Mouse (Mus musculus) MEL (cell line): ENCODE measurements around the gene Pdgfd. TPM values are rescaled to one million over a fixed set of nuclear protein-coding genes. Genes with fewer than 3 reads are reported as not detected.

ENCODE experiments used
- DNase-seq: peaks from one replicate; pipeline ENCODE4 v3.0.0; 2011; ENCODE audit warnings: low read depth, low spot score
- H3K27ac ChIP-seq: 2 replicates; pipeline ENCODE4 v1.5.1; 2012; ENCODE audit warnings: low read depth, mild to moderate bottlenecking, control low read depth, low read length, moderate library complexity; ENCODE audit not compliant: control insufficient read depth
- H3K27me3 ChIP-seq, 2 experiments: fragments of 150-350 bp in 1 of 2; sonication (generic) in 1 of 2; 2 replicates each; pipeline ENCODE4 v1.6.1; 2012; ENCODE audit warnings: low read length in 2 of 2, mild to moderate bottlenecking in 2 of 2, improper control_type of control experiment in 1 of 2, moderate library complexity in 1 of 2; ENCODE audit not compliant: insufficient read depth in 2 of 2, control insufficient read depth in 1 of 2
- H3K36me3 ChIP-seq, 2 experiments: 2 replicates each; pipeline ENCODE4 v1.6.1; 2012 to 2014; ENCODE audit warnings: low read length in 2 of 2, improper control_type of control experiment in 1 of 2, inconsistent platforms in 1 of 2, mild to moderate bottlenecking in 1 of 2; ENCODE audit not compliant: insufficient read depth in 2 of 2, control insufficient read depth in 1 of 2
- H3K4me1 ChIP-seq, 2 experiments: fragments of 150-350 bp in 1 of 2; sonication (generic) in 1 of 2; 2 replicates each; pipeline ENCODE4 v1.6.1; 2012; ENCODE audit warnings: low read length in 2 of 2, improper control_type of control experiment in 1 of 2, mild to moderate bottlenecking in 1 of 2; ENCODE audit not compliant: insufficient read depth in 2 of 2, control insufficient read depth in 1 of 2
- H3K4me3 ChIP-seq, 2 experiments: fragments of 150-350 bp in 1 of 2; sonication (generic) in 1 of 2; 2 replicates each; pipeline ENCODE4 v1.5.1; 2012; ENCODE audit warnings: low read depth in 2 of 2, low read length in 2 of 2, mild to moderate bottlenecking in 2 of 2, moderate library complexity in 2 of 2, control low read depth in 1 of 2, improper control_type of control experiment in 1 of 2; ENCODE audit not compliant: control insufficient read depth in 1 of 2, insufficient read depth in 1 of 2
- H3K79me2 ChIP-seq: 2 replicates; pipeline ENCODE4 v1.6.1; 2012; ENCODE audit warnings: mild to moderate bottlenecking, low read length, moderate library complexity; ENCODE audit not compliant: control insufficient read depth, poor library complexity, insufficient read depth
- H3K9ac ChIP-seq: 2 replicates; pipeline ENCODE4 v1.6.1; 2012; ENCODE audit warnings: low read depth, mild to moderate bottlenecking, control low read depth, low read length, moderate library complexity; ENCODE audit not compliant: control insufficient read depth, poor library complexity, severe bottlenecking
- H3K9me3 ChIP-seq: fragments of 150-350 bp; sonication (generic); replicated peaks from 2 replicates; pipeline ENCODE4 v1.6.1; 2012; ENCODE audit warnings: mild to moderate bottlenecking, low read length, improper control_type of control experiment, moderate library complexity; ENCODE audit not compliant: insufficient read depth
- CHD1 ChIP-seq: IDR thresholded peaks from 2 replicates; pipeline ENCODE4 v1.6.1; 2012; ENCODE audit warnings: low read depth, mild to moderate bottlenecking, inconsistent platforms, low read length, improper control_type of control experiment
- CTCF ChIP-seq, 3 experiments: IDR thresholded peaks in 2 of 3; conservative IDR thresholded peaks in 1 of 3; 2 replicates each; pipeline ENCODE4 v1.5.1; 2011 to 2012; ENCODE audit warnings: low read length in 3 of 3, low read depth in 2 of 3, mild to moderate bottlenecking in 2 of 3, improper control_type of control experiment in 1 of 3, inconsistent platforms in 1 of 3, mixed read lengths in 1 of 3, moderate library complexity in 1 of 3; ENCODE audit not compliant: control insufficient read depth in 1 of 3, insufficient read depth in 1 of 3, poor library complexity in 1 of 3, severe bottlenecking in 1 of 3
- E2F4 ChIP-seq: IDR thresholded peaks from 2 replicates; pipeline ENCODE4 v1.6.1; 2011; ENCODE audit warnings: low read depth, low read length, improper control_type of control experiment, borderline replicate concordance
- ELF1 ChIP-seq: IDR thresholded peaks from 2 replicates; pipeline ENCODE4 v1.6.1; 2014; ENCODE audit warnings: low read depth, mild to moderate bottlenecking, inconsistent platforms, low read length, improper control_type of control experiment, moderate library complexity
- EP300 ChIP-seq, 2 experiments: IDR thresholded peaks; 2 replicates each; pipeline ENCODE4 v1.6.1; 2011; ENCODE audit warnings: improper control_type of control experiment in 2 of 2, low read length in 2 of 2, low read depth in 1 of 2, mild to moderate bottlenecking in 1 of 2
- ETS1 ChIP-seq: IDR thresholded peaks from 2 replicates; pipeline ENCODE4 v1.6.1; 2012; ENCODE audit warnings: low read depth, mild to moderate bottlenecking, inconsistent platforms, low read length, improper control_type of control experiment, moderate library complexity
- GABPA ChIP-seq: IDR thresholded peaks from 2 replicates; pipeline ENCODE4 v1.6.1; 2012; ENCODE audit warnings: low read depth, mild to moderate bottlenecking, inconsistent platforms, low read length, improper control_type of control experiment, moderate library complexity
- GATA1 ChIP-seq: IDR thresholded peaks from 2 replicates; pipeline ENCODE4 v1.6.1; 2011; ENCODE audit warnings: low read depth, low read length, improper control_type of control experiment
- JUND ChIP-seq: IDR thresholded peaks from 2 replicates; pipeline ENCODE4 v1.6.1; 2011; ENCODE audit warnings: low read depth, mild to moderate bottlenecking, improper control_type of control experiment, low read length
- MAX ChIP-seq: IDR thresholded peaks from 2 replicates; pipeline ENCODE4 v1.6.1; 2011; ENCODE audit warnings: low read length, improper control_type of control experiment
- MAZ ChIP-seq: IDR thresholded peaks from 2 replicates; pipeline ENCODE4 v1.6.1; 2012; ENCODE audit warnings: low read depth, mild to moderate bottlenecking, inconsistent platforms, low read length, improper control_type of control experiment
- MEF2A ChIP-seq: IDR thresholded peaks from 2 replicates; pipeline ENCODE4 v1.6.1; 2014; ENCODE audit warnings: low read depth, mild to moderate bottlenecking, inconsistent platforms, low read length, improper control_type of control experiment; ENCODE audit not compliant: poor library complexity, insufficient replicate concordance, severe bottlenecking; ENCODE audit errors: extremely low read depth
- MXI1 ChIP-seq: IDR thresholded peaks from 2 replicates; pipeline ENCODE4 v1.6.1; 2011; ENCODE audit warnings: mild to moderate bottlenecking, low read depth, low read length, improper control_type of control experiment
- POLR2AphosphoS2 ChIP-seq: IDR thresholded peaks from 2 replicates; pipeline ENCODE4 v1.6.1; 2011; ENCODE audit warnings: low read length, improper control_type of control experiment
- RAD21 ChIP-seq: IDR thresholded peaks from 2 replicates; pipeline ENCODE4 v1.6.1; 2011; ENCODE audit warnings: mild to moderate bottlenecking, low read depth, low read length, improper control_type of control experiment
- SIN3A ChIP-seq: IDR thresholded peaks from 2 replicates; pipeline ENCODE4 v1.6.1; 2012; ENCODE audit warnings: low read length, improper control_type of control experiment, inconsistent platforms
- SMC3 ChIP-seq: IDR thresholded peaks from 2 replicates; pipeline ENCODE4 v1.6.1; 2011; ENCODE audit warnings: low read depth, low read length, improper control_type of control experiment
- TAL1 ChIP-seq: IDR thresholded peaks from 2 replicates; pipeline ENCODE4 v1.6.1; 2012; ENCODE audit warnings: mild to moderate bottlenecking, inconsistent platforms, low read length, moderate library complexity, mixed read lengths
- TCF12 ChIP-seq: IDR thresholded peaks from 2 replicates; pipeline ENCODE4 v1.6.1; 2014; ENCODE audit warnings: low read depth, mild to moderate bottlenecking, inconsistent platforms, low read length, improper control_type of control experiment, moderate library complexity
- USF1 ChIP-seq: IDR thresholded peaks from 2 replicates; pipeline ENCODE4 v1.6.1; 2014; ENCODE audit warnings: low read depth, mild to moderate bottlenecking, inconsistent platforms, low read length, improper control_type of control experiment, moderate library complexity
- USF2 ChIP-seq, 2 experiments: IDR thresholded peaks; 2 replicates each; pipeline ENCODE4 v1.6.1; 2011 to 2012; ENCODE audit warnings: improper control_type of control experiment in 2 of 2, low read length in 2 of 2, borderline replicate concordance in 1 of 2, inconsistent platforms in 1 of 2, low read depth in 1 of 2, mild to moderate bottlenecking in 1 of 2; ENCODE audit not compliant: insufficient read depth in 1 of 2
- ZKSCAN1 ChIP-seq: IDR thresholded peaks from 2 replicates; pipeline ENCODE4 v1.6.1; 2012; ENCODE audit warnings: low read depth, mild to moderate bottlenecking, inconsistent platforms, low read length, improper control_type of control experiment, moderate library complexity
- polyA plus RNA-seq, 2 experiments: library from polyadenylated mRNA; stranded (reverse) in 1 of 2; unstranded in 1 of 2; fragments of >175 nt in 1 of 2; fragments of >200 nt in 1 of 2; gene quantifications; 2 replicates each; pipeline versions ENCODE4 v1.2.1 to v1.2.4; 2012; ENCODE audit warnings: low replicate concordance in 2 of 2, low read depth in 1 of 2; ENCODE audit not compliant: insufficient read length in 2 of 2, insufficient read depth in 1 of 2, missing spikeins in 1 of 2
- total RNA-seq: library from RNA; depleted of rRNA; stranded (reverse); fragments of 300-350 nt; gene quantifications from 2 replicates; pipeline ENCODE4 v1.2.3, GENCODE M21; 2012

Pdgfd gene
- total and polyA plus RNA-seq, 3 experiments, result not detected

- H3K4me3 ChIP-seq, result no peak overlapping the region
- H3K27ac ChIP-seq, result no peak overlapping the region
- no peak overlapping the region for H3K9ac ChIP-seq
- H3K36me3 ChIP-seq, result peaks cover 0 to 3% of the 10 kb centered on the region in 2 experiments; a peak in 2 of 4 replicates
- peak; percentile 14 for DNase-seq
- H3K27me3 ChIP-seq, result no peaks in the 10 kb centered on the region
- no peaks in the 10 kb centered on the region for H3K79me2 ChIP-seq
- H3K9me3 ChIP-seq, result no peaks in the 10 kb centered on the region
- 0 out of 2 replicates have a peak, but pooled peaks have one; percentile 10 for TF ChIP-seq ETS1
- TF ChIP-seq TCF12, result peak; percentile 73; the same call in 1 of the 2 replicates
- peak; percentile 45 to 65; a peak in 2 of 4 replicates for TF ChIP-seq EP300 (IDR thresholded peaks at IDR 0.05; ENCODE audit: low read depth in 1 of 2, low read length in 2 of 2)
- TF ChIP-seq MEF2A, result no peak
- no peak for TF ChIP-seq USF1
- TF ChIP-seq SIN3A, result no peak
- TF ChIP-seq CTCF (IDR thresholded peaks at IDR 0.05 in 2 of 3, conservative IDR thresholded peaks at IDR 0.05 in 1 of 3; ENCODE audit: control insufficient read depth in 1 of 3, insufficient read depth in 1 of 3, low read depth in 2 of 3, low read length in 3 of 3, poor library complexity in 1 of 3, severe bottlenecking in 1 of 3), result no peak
- 0 out of 2 replicates have a peak, but pooled peaks have one; percentile 19 for TF ChIP-seq GATA1
- no peaks in the 10 kb centered on the region; a peak in 2 of 4 replicates for H3K4me1 ChIP-seq
Observed at GRCm38 (mm10) chr9:6182307-6182923, 14.0 kb downstream of the Pdgfd start.

- DNase-seq, result no peak
- Histone ChIP-seq H3K9ac (no peak overlapping the region), H3K36me3 (peaks cover 0 to 6% of the 10 kb centered on the region in 2 experiments; a peak in 2 of 4 replicates), H3K9me3 (no peaks in the 10 kb centered on the region), H3K27ac (no peak overlapping the region), H3K79me2 (no peaks in the 10 kb centered on the region), H3K4me1 (peaks cover 0 to 3% of the 10 kb centered on the region in 2 experiments; a peak in 1 of 4 replicates), H3K4me3 (no peak overlapping the region), H3K27me3 (no peaks in the 10 kb centered on the region)
- TF ChIP-seq E2F4 (no peak), GABPA (no peak), USF2 (IDR thresholded peaks at IDR 0.05; ENCODE audit: borderline replicate concordance in 1 of 2, insufficient read depth in 1 of 2, low read depth in 1 of 2, low read length in 2 of 2) (no peak), POLR2AphosphoS2 (no peak), MEF2A (no peak), MXI1 (no peak), CHD1 (no peak), ELF1 (no peak), TAL1 (no peak), ZKSCAN1 (no peak), ETS1 (no peak), SMC3 (no peak), MAX (no peak), MAZ (no peak), JUND (no peak), TCF12 (no peak), RAD21 (no peak), GATA1 (no peak)
Observed at GRCm38 (mm10) chr9:6187955-6188354, 19.6 kb downstream of the Pdgfd start.
